Mouse (Mus musculus): ENCODE measurements at regions not wholly inside any gene's neighbourhood (a gene's known extent, or its start where the extent isn't known, plus 50 kb on each side); places are given as distances from the start of the nearest gene placed in this dataset.

DNA sequence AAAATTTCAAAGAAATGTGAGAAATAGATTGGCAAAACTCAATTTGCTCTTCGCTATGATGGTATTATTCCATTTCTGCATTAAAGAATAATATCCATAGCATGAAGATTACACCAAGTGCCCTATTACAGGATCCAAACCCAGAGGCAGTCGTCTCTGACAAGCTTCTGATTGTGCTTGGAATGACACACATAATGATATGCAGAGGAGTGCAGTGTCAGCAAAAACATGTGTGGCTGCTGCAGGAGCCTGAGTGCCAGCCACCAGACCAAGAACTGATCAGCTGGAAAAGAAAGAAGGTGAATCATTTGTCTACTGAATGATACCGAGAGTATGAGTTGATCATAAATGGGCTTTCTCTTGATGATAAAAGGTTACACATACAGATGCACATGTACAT lies 137.3 kb downstream of the Il15 start:
- TF ChIP-seq ZNF384 (IDR thresholded peaks at IDR 0.05; ENCODE audit: low read depth, low read length) (no peak), HCFC1 (IDR thresholded peaks at IDR 0.05; ENCODE audit: borderline replicate concordance, insufficient read depth, low read length) (no peak), MAFK (IDR thresholded peaks at IDR 0.05; ENCODE audit: insufficient read depth, low read depth, low read length) (peak; percentile 57; the same call in 1 of the 2 replicates)
